Mouse (Mus musculus): ENCODE data around the gene Zfp60.

DNA sequence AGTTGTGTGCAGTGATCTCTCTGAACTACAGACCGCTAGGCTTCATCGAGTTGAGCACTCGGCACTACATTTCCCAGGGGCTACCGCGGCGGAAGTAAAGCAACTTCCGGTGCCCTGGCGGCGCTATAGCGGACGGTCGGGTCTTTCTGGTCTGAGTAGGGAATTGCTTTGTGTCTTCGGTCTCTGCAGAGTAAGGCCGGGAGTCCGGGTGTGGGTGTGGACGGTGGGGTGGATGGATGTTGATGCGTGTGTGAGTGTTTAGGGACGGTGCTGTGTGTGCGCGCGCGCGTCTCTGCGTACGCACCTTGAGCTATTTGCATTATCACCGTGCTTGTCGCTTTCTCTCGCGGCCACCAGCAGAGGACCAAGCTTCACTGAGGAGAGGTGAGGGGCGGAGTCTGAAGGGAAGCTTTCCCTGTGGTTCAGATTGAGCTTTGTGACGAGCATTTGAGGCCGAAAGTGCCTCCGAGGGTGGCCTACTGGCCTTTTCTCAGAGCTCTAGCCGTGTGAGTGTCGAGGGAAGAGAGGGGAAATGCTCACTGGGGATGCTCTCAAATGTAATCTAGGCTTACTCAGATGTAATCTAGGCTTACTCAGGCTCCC lies at the start of gene Zfp60:
- TF ChIP-seq CTCF (IDR thresholded peaks at IDR 0.05; ENCODE audit: borderline replicate concordance, extremely low read depth, insufficient read depth, insufficient read length): peak; percentile 45; the same call in 1 of the 2 replicates
- peak; percentile 80; the same call in 1 of the 2 replicates for TF ChIP-seq POLR2A (IDR thresholded peaks at IDR 0.05; ENCODE audit: borderline replicate concordance, extremely low read depth, insufficient read depth, insufficient read length, poor library complexity, severe bottlenecking)
